Mouse (Mus musculus) gastrocnemius, postnatal 14 days (tissue): ENCODE data around the gene Abcc5. TPM values are rescaled to one million over a fixed set of nuclear protein-coding genes. Genes with fewer than 3 reads are reported as not detected.
"Not testable (repeated sequence)": the region's sequence is repeated elsewhere in the genome, so short reads cannot be mapped to it uniquely, and the experiment has no call there.

ENCODE experiments used
- DNase-seq: peaks from one replicate; pipeline ENCODE4 v3.0.0; 2021; ENCODE audit warnings: mixed read lengths
- intact Hi-C: fragments of 180-260 bp; cut with DNase I; formaldehyde crosslinking; loops from one replicate; pipeline ENCODE4 v1.15.1; 2025; ENCODE audit warnings: low total_unique reads
- long read RNA-seq, 2 experiments: library from polyadenylated mRNA; stranded (forward); transcript quantifications; one replicate each; pipeline ENCODE4 v2.0.0; 2021
- total RNA-seq, 2 experiments: library from RNA; stranded (reverse); gene quantifications; 2 replicates each; pipeline ENCODE4 v1.2.3; 2021

Gene Abcc5
- total RNA-seq: 10 to 100 TPM; 42.6 to 43.0 TPM
- long read RNA-seq, experiment 1, full-length matches to known transcripts: 8 of 21 reads
- long read RNA-seq, experiment 1, partial matches to known transcripts: 8 of 21 reads
- long read RNA-seq, experiment 1, other reads (novel, unspliced or antisense): 5 of 21 reads
- long read RNA-seq, experiment 2, full-length matches to known transcripts: 15 of 26 reads
- long read RNA-seq, experiment 2, partial matches to known transcripts: 3 of 26 reads
- long read RNA-seq, experiment 2, other reads (novel, unspliced or antisense): 8 of 26 reads

DNA sequence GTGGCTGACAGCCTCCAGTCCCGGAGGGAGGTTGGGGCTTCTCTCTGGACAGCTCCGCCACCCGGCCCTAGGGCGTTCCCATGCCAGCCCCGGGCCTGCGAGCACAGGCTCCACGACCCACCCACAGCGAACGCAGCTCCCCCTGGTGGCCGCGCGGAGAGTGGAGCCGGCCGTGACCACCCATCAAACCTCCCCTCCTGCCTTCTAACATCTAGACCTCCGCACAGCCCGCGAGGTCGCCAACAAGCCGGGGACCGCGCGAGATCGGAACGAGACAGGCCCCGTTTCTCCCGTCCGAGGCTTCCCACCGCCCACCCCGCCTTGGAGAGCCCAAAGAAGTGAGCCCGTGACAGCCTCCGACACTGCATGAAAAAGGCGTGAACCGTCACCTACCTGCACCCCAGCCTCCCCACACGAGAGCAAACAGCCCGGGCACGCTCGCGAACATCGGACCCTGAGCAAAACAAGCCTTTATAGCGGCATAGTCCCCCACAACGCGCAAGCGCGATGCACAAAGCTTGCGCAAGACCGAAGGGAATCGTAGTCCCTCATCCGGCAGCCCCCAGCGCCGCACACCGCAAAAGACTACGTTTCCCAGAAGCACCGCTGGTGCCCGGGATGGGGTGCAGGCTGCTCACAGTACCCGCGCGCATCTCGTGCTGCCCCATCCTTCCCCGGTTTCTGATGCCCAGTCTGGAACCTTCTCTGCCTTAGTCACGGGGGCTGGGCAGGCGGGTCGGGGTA lies at the start of gene Abcc5:
Gene Abcc5 (minus strand): TSS at position 540 of the 744 bp plus-strand sequence.
- DNase-seq: peak; percentile 90
- intact Hi-C loops: no loop called here

- intact Hi-C loops: no loop called here
- no peak for DNase-seq
These were observed 49.1 kb upstream of the Abcc5 start for GRCm38 (mm10) chr16:20475335-20475734.

DNA sequence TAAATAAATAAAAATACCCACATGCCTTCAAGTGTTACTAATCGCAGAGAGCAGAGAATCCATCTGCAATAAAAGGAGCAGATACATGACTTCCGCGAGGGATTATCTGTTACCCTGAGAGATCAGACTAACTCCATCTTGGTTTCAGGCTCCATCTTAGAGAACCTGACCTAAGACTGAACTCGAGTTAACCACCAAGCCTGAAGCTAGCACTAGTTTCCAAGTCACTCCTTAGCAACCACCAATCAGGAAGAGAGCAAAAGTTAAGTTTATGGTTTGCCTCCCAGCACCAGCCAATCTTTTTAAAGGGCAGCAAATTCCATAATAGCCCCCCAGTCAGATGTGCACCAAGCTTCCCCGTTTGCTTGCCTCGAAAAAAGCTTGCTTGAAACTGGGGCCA lies 48.6 kb upstream of the Abcc5 start:
- no peak for DNase-seq
- intact Hi-C loops: no loop called here

DNA sequence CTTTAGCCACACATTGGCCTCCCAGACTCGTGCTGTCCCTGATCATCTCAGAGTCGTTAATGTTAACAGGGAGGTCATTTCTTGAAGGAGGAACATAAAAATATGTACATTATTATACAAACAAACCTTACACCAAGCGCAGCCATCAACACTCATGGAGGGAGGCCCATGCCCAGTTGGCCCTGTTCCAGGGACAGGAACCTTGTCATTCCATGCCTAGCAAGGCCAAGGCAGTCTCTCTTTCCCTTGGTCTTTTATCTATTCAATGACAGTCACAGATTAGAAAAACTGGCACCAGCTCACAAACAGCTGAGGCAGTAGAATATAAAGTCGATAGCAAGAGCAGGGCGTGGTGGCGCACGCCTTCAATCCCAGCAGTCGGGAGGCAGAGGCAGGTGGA lies 48.0 kb upstream of the Abcc5 start:
- intact Hi-C loops: no loop called here

GRCm38 (mm10) chr16:20473748-20474147 lies 47.6 kb upstream of the Abcc5 start:
- DNase-seq: no peak
- intact Hi-C loops: no loop called here

More for the DNA sequence above, 48.0 kb upstream of the Abcc5 start:
- DNase-seq: no peak

DNA sequence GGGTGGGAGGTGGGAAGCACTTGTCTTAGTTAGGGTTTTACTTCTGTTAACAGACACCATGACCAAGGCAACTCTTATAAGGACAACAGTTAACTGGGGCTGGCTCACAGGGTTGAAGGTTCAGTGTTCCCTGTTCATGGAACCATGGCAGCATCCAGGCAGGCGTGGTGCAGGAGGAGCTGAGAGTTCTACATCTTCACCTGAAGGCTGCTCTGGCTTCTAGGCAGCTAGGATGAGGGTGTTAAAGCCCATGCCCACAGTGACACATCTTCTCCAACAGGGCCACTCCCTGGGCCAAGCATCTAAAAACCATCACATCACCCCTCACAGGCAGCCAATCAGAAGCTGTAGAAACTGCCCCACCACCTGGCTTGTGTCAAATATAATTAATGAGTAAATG lies 45.5 kb upstream of the Abcc5 start:
- intact Hi-C loops: no loop called here
- DNase-seq: no peak

GRCm38 (mm10) chr16:20470981-20471380 lies 44.8 kb upstream of the Abcc5 start:
- no peak for DNase-seq
- intact Hi-C loops: no loop called here

- no peak for DNase-seq
- intact Hi-C loops: no loop called here
These were observed 38.5 kb upstream of the Abcc5 start for GRCm38 (mm10) chr16:20464725-20465124.

- intact Hi-C loops, DNase-seq: not testable (repeated sequence)
These were observed 32.5 kb upstream of the Abcc5 start for GRCm38 (mm10) chr16:20458736-20459135.

DNA sequence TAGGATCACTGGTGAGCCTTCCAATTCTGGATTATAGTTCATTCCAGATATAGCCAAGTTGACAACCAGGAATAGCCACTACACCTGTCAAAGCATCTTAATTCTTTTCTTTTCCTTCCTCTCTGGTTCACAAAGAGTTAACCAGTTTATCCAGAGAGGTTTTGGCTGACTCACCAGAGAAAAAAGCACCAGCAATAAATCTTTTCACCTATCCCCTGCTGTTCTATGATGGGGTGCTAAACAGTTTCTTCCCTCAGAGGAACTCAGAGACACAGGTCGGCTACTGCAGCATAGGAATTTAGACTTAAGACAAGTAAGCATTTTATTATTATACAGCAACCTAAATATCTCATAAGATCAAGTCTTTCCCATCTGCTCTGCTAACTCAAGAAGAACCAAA lies 29.9 kb upstream of the Abcc5 start:
- no peak for DNase-seq
- intact Hi-C loops: no loop called here

- intact Hi-C loops: no loop called here
- DNase-seq: no peak
These were observed 28.0 kb upstream of the Abcc5 start for GRCm38 (mm10) chr16:20454155-20454654.

GRCm38 (mm10) chr16:20451774-20452173 lies 25.6 kb upstream of the Abcc5 start:
- DNase-seq: no peak
- intact Hi-C loops: no loop called here

GRCm38 (mm10) chr16:20445871-20446270 lies 19.7 kb upstream of the Abcc5 start:
- DNase-seq: no peak
- intact Hi-C loops: no loop called here

GRCm38 (mm10) chr16:20444831-20445388 lies 18.7 kb upstream of the Abcc5 start:
- intact Hi-C loops: no loop called here
- DNase-seq: no peak

DNA sequence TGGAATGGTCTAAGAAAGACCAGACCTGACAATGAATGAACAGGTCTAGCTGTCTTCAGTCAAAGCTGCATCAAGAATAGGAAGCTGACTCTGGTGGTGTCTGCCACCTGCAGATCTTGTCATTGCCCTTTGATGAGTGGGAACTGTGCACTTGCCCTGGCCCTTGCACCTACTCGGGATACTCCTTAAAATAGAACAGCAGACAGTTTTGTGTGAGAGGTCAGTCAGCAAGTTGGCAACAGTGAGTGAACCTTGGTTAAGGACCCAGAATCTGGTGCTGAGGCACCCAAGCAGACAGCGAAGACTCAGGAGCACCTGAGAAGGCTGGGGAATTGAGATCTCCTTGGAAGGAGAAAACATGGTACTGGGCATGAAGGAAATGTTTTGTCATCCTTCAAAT lies 16.7 kb upstream of the Abcc5 start:
- intact Hi-C loops: no loop called here
- no peak for DNase-seq

DNA sequence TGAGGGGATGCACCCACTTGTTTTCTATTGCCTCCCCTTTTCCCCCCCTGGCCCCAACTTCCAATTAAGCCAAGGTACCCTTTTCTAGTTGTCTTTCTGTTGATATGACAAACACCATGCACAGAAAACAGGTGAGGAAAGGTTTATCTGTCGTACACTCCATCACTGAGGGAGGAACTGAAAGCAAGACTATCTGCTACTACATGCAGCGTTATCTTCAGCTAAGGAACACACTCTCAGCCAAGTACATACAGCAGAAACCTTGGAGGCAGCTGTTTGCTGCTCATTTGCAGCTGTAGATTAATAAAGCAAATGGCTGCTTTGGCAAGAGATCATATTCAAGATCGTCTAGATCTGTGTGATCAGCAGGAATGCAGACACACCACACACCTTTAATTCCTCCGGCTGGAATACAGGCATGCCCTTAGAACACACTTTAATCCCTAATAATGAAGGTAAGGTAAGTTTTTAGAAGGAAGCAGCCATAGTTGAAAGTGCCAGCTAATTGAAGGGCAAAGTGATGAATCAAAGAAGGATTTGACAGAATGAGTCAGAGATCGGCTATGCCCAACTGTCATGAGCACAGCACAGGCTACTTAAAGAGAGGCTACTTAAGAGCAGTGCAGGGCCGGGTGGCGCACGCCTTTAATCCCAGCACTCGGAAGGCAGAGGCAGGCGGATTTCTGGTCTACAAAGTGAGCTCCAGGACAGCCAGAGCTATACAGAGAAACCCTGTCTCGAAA lies 12.7 kb upstream of the Abcc5 start:
- no peak for DNase-seq
- intact Hi-C loops: no loop called here

- DNase-seq, intact Hi-C loops: not testable (repeated sequence)
These were observed 11.9 kb upstream of the Abcc5 start for GRCm38 (mm10) chr16:20438046-20438445.

- DNase-seq: no peak
- intact Hi-C loops: no loop called here
These were observed 10.1 kb upstream of the Abcc5 start for GRCm38 (mm10) chr16:20436281-20436680.

GRCm38 (mm10) chr16:20429328-20429727 lies 3.1 kb upstream of the Abcc5 start:
- DNase-seq: no peak
- intact Hi-C loops: no loop called here

GRCm38 (mm10) chr16:20427566-20427965 lies 1.4 kb upstream of the Abcc5 start:
- intact Hi-C loops: no loop called here
- no peak for DNase-seq
